Mouse (Mus musculus): ENCODE data around the gene Sycp2l. TPM values are rescaled to one million over a fixed set of nuclear protein-coding genes. Genes with fewer than 3 reads are reported as not detected.
"Not testable (repeated sequence)": the region's sequence is repeated elsewhere in the genome, so short reads cannot be mapped to it uniquely, and the experiment has no call there.

Sycp2l gene
- polyA plus RNA-seq, 1 experiment from 2014 or later: not detected

DNA sequence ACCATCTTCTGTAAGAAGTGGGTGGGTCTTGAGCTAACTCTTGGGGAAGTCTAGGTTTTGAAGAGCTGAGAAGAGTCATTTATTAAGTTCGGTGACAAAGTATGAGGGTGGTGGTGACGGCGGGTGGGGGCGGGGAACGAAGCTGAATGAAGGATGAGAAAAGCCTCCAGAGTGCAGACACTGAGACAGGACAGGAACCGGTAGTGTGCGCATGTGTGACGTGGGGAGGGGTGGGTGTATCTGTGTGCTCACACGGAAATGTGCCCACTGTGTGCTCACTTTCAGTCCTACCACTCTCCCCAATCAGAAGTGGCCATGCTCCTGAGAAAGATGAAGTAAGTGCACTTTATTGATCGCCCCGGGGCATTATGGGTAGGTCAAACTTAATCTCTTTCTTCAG lies 39.0 kb downstream of the Sycp2l start:
- H3K9me3 ChIP-seq (ENCODE audit: control insufficient read depth, low read length): no peaks in the 10 kb centered on the region
- ATAC-seq (ENCODE audit: low FRiP score) (no peak), DNase-seq (ENCODE audit: low spot score) (no peak)
- no peak overlapping the region for H3K4me3 ChIP-seq (replicated peaks; ENCODE audit: low read length)
- no peak overlapping the region for H3K4me2 ChIP-seq (replicated peaks)
- H3K36me3 ChIP-seq (replicated peaks; ENCODE audit: control insufficient read depth, insufficient read depth): no peaks in the 10 kb centered on the region
- H3K9ac ChIP-seq: no peak overlapping the region
- no peak overlapping the region for H3K27ac ChIP-seq
- no peaks in the 10 kb centered on the region for H3K27me3 ChIP-seq (ENCODE audit: control insufficient read depth, insufficient read depth, low read length)
- H3K4me1 ChIP-seq (replicated peaks; ENCODE audit: control insufficient read depth, insufficient read depth, low read length): no peaks in the 10 kb centered on the region
- 87% methylated on average over 11 of the region's 11 CpGs for WGBS

DNA sequence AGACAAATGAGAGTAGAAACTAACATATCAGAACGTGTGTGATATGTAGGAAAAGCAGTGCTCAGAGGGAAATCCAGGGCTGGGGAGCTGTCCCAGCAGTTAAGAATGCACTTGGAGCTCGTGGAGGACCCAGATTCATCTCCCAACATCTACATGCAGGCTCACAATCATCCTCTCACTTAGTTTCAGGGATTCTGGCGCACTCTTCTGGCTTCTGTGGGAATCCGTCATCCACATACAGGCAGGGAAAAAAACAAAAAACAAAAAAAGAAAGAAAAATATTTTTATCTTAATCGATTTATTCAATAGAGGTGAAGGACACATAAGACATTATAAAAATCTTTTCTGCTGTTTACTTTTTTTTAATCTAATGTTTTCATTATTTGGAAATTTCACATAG lies 44.3 kb downstream of the Sycp2l start:
- no peak for DNase-seq (ENCODE audit: low spot score)
- WGBS: 66% methylated on average over 5 of the region's 5 CpGs

DNA sequence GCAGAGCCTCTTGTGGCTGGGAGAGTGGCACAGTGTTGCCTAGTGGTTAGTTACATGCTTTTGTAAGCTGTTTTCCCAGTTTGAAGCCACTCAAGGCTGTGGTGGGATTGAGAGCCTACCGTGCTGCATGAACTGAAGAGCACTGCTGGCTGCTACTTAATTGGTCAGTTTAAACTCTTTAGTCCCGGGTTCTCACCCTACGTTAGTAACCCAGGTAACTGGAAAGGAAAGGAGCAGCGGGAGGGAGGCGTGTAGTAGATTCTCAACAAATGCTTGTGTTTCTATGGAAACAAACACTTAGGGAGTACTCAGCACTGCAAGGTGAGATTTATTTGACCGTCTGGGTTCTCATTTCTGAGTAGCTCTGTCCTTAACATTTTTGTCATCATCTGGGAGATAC lies 73.8 kb downstream of the Sycp2l start:
- Histone ChIP-seq H3K27me3 (ENCODE audit: control insufficient read depth, insufficient read depth, low read length) (no peaks in the 10 kb centered on the region), H3K9me3 (ENCODE audit: control insufficient read depth, low read length) (no peaks in the 10 kb centered on the region), H3K36me3 (replicated peaks; ENCODE audit: control insufficient read depth, insufficient read depth) (peaks cover 91% of the 10 kb centered on the region), H3K27ac (no peak overlapping the region), H3K4me2 (replicated peaks) (no peak overlapping the region), H3K4me1 (replicated peaks; ENCODE audit: control insufficient read depth, insufficient read depth, low read length) (no peaks in the 10 kb centered on the region), H3K9ac (no peak overlapping the region), H3K4me3 (replicated peaks; ENCODE audit: low read length) (no peak overlapping the region)
- DNase-seq (ENCODE audit: low spot score): no peak
- WGBS: 69% methylated on average over 6 of the region's 6 CpGs
- no peak for ATAC-seq (ENCODE audit: low FRiP score)

More for the DNA sequence above, 44.3 kb downstream of the Sycp2l start:
- no peaks in the 10 kb centered on the region for H3K4me1 ChIP-seq (replicated peaks; ENCODE audit: control insufficient read depth, insufficient read depth, low read length)
- no peak overlapping the region for H3K9ac ChIP-seq
- H3K27me3 ChIP-seq (ENCODE audit: control insufficient read depth, insufficient read depth, low read length): no peaks in the 10 kb centered on the region
- no peaks in the 10 kb centered on the region for H3K36me3 ChIP-seq (replicated peaks; ENCODE audit: control insufficient read depth, insufficient read depth)
- no peak for ATAC-seq (ENCODE audit: low FRiP score)
- no peaks in the 10 kb centered on the region for H3K9me3 ChIP-seq (ENCODE audit: control insufficient read depth, low read length)
- no peak overlapping the region for H3K4me3 ChIP-seq (replicated peaks; ENCODE audit: low read length)
- no peak overlapping the region for H3K27ac ChIP-seq
- H3K4me2 ChIP-seq (replicated peaks): no peak overlapping the region

DNA sequence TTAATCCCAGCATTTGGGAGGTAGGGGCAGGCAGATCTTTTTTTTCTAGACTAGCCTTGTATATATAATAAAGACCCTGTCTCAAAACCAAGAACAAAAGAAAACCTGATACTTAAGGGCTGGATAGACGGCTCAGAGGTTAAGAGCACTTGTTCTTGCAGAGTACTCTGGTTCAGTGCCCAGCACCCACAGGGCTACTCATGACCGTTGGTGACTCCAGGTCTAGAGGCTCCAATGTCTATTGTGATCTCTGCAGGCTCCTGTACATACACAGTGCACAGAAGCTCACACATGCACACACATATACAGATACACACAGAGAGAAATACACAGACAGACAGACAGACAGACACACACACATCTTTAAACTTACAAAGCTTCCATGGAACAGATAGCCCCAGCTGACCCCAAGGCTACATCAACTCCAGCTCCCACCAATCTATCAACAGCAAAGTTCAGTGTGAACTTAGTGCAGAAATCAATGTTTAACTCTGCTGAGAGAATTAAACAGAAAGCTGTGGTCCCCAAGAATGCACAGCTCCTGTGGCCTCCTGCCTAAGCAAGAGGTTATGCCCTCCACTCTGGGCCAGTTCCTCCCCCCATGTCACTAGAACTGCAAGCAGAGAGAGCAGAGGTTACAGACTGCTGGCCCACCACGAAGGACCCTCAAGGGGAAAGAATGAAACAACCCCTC lies 81.7 kb downstream of the Sycp2l start:
- Histone ChIP-seq H3K4me1 (replicated peaks; ENCODE audit: control insufficient read depth, insufficient read depth, low read length) (no peaks in the 10 kb centered on the region), H3K9ac (no peak overlapping the region), H3K9me3 (ENCODE audit: control insufficient read depth, low read length) (no peaks in the 10 kb centered on the region), H3K27me3 (ENCODE audit: control insufficient read depth, insufficient read depth, low read length) (no peaks in the 10 kb centered on the region), H3K4me3 (replicated peaks; ENCODE audit: low read length) (no peak overlapping the region), H3K36me3 (replicated peaks; ENCODE audit: control insufficient read depth, insufficient read depth) (peaks cover 35% of the 10 kb centered on the region), H3K4me2 (replicated peaks) (no peak overlapping the region), H3K27ac (no peak overlapping the region)
- ATAC-seq (ENCODE audit: low FRiP score) (no peak), DNase-seq (ENCODE audit: low spot score) (no peak)
- WGBS: 70% methylated on average over 3 of the region's 3 CpGs

DNA sequence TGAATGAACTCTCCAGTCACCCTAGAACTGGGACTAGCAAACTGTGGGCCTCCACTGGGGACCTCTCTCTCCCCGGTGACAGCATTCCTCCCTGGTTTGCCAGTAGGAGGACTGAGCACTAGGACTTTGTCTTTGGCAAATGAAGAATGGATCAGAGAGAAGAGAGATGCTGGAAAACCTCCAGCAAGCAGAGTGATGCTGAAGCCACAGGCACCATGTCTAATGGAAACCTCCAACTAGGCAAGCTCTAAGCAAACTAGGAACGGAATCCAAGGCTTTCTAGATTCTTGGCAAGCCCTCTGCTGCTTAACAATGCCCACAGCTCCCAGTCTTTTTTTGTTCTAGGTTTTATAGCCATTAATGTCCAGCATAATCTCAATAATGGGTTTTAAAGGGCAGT lies 86.8 kb downstream of the Sycp2l start:
- ATAC-seq (ENCODE audit: low FRiP score) (no peak), DNase-seq (ENCODE audit: low spot score) (no peak)
- 60% methylated on average over 2 of the region's 2 CpGs for WGBS
- H3K36me3 ChIP-seq (replicated peaks; ENCODE audit: control insufficient read depth, insufficient read depth): no peaks in the 10 kb centered on the region
- H3K27ac ChIP-seq: no peak overlapping the region
- no peak overlapping the region for H3K9ac ChIP-seq
- H3K27me3 ChIP-seq (ENCODE audit: control insufficient read depth, insufficient read depth, low read length): no peaks in the 10 kb centered on the region
- H3K9me3 ChIP-seq (ENCODE audit: control insufficient read depth, low read length): no peaks in the 10 kb centered on the region
- peaks cover 3% of the 10 kb centered on the region for H3K4me1 ChIP-seq (replicated peaks; ENCODE audit: control insufficient read depth, insufficient read depth, low read length)
- H3K4me2 ChIP-seq (replicated peaks): no peak overlapping the region
- no peak overlapping the region for H3K4me3 ChIP-seq (replicated peaks; ENCODE audit: low read length)

DNA sequence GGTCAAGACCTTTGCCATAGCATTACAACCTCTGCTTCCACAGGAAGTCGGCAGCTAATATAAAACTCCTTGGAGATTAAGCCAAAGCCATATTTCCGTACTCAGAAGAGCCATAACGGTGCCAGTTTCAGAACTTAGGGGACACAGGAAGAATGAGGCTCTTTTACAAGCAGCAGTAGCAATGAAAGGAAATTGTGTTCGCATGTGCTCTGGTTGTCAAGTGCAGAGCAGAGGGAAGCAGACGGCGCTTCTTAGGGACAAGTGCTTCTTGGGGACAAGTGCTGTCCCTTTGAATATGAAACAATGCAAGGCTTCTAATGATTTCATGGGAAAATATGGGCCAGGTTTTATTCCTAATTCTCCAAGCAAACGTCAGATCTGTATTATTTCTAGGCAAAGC lies 89.2 kb downstream of the Sycp2l start:
- Histone ChIP-seq H3K27me3 (ENCODE audit: control insufficient read depth, insufficient read depth, low read length) (no peaks in the 10 kb centered on the region), H3K4me1 (replicated peaks; ENCODE audit: control insufficient read depth, insufficient read depth, low read length) (peaks cover 3% of the 10 kb centered on the region), H3K4me2 (replicated peaks) (no peak overlapping the region), H3K9ac (no peak overlapping the region), H3K27ac (no peak overlapping the region), H3K4me3 (replicated peaks; ENCODE audit: low read length) (no peak overlapping the region), H3K36me3 (replicated peaks; ENCODE audit: control insufficient read depth, insufficient read depth) (no peaks in the 10 kb centered on the region), H3K9me3 (ENCODE audit: control insufficient read depth, low read length) (no peaks in the 10 kb centered on the region)
- 42% methylated on average over 7 of the region's 7 CpGs for WGBS
- DNase-seq (ENCODE audit: low spot score): no peak
- no peak for ATAC-seq (ENCODE audit: low FRiP score)

DNA sequence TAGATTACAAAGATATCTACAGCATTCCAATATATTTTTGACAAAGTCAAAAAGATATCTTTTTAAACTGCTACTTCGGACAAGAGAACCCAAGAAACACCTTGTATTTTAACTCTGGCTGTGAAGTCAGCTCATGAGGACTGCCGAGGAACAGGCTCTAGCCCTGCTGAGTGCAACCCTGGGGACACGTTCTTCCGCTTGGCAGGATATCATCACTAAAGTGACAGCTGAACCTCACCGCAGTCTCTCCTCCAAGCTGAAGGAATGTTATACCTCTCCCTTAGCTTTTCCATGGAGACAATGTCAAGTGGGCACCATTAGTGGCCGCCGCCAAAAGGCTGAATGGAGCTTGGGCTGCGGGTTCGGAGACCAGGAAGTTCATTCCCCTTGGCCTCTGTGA lies 89.6 kb downstream of the Sycp2l start:
- H3K9me3 ChIP-seq (ENCODE audit: control insufficient read depth, low read length): no peaks in the 10 kb centered on the region

DNA sequence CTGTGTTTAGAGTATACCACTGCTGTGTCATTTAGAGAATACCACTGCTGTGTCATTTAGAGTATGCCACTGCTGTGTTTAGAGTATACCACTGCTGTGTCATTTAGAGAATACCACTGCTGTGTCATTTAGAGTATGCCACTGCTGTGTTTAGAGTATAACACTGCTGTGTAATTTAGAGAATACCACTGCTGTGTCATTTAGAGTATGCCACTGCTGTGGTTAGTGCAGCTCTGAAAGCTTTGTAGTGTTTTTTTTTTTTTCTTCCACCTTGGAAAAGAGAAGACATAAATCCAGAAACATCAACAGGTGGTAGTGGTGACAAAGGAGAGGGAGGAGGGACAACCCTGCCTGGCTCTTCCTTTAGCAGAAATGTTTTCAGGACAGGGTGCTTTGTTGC lies 91.5 kb downstream of the Sycp2l start:
- H3K4me2 ChIP-seq (replicated peaks); H3K9ac ChIP-seq; H3K27me3 ChIP-seq (ENCODE audit: control insufficient read depth, insufficient read depth, low read length); H3K4me3 ChIP-seq (replicated peaks; ENCODE audit: low read length); H3K4me1 ChIP-seq (replicated peaks; ENCODE audit: control insufficient read depth, insufficient read depth, low read length); ATAC-seq (ENCODE audit: low FRiP score); H3K36me3 ChIP-seq (replicated peaks; ENCODE audit: control insufficient read depth, insufficient read depth); DNase-seq (ENCODE audit: low spot score); H3K27ac ChIP-seq; H3K9me3 ChIP-seq (ENCODE audit: control insufficient read depth, low read length): not testable (repeated sequence)

More for the DNA sequence above, 89.6 kb downstream of the Sycp2l start:
- no peaks in the 10 kb centered on the region for H3K36me3 ChIP-seq (replicated peaks; ENCODE audit: control insufficient read depth, insufficient read depth)
- H3K27me3 ChIP-seq (ENCODE audit: control insufficient read depth, insufficient read depth, low read length): no peaks in the 10 kb centered on the region
- no peak overlapping the region for H3K4me3 ChIP-seq (replicated peaks; ENCODE audit: low read length)
- H3K9ac ChIP-seq: no peak overlapping the region
- ATAC-seq (ENCODE audit: low FRiP score): no peak
- H3K4me2 ChIP-seq (replicated peaks): no peak overlapping the region
- no peak overlapping the region for H3K27ac ChIP-seq
- WGBS: 55% methylated on average over 9 of the region's 9 CpGs
- no peak for DNase-seq (ENCODE audit: low spot score)
- H3K4me1 ChIP-seq (replicated peaks; ENCODE audit: control insufficient read depth, insufficient read depth, low read length): peaks cover 3% of the 10 kb centered on the region

DNA sequence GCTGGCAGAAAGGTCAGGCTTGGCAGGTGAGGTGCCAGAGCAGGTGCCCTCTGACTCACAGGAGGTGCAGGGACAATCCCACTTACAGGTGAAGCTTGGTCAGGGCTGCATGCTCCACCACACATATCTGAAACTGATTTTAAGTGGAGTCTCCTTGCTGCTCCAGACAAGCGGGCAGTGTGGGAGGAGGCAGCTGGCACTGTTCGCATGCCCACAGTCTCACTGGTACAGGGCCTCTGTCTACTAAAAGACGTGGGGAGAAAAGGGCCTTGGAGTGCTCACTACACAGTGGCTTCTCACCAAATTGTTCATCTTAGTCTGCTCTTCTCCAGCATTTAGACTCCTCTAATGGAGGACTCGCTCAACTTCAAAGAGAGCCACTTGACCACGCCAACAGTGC lies 92.1 kb downstream of the Sycp2l start:
- no peak overlapping the region for H3K4me2 ChIP-seq (replicated peaks)
- no peak overlapping the region for H3K4me3 ChIP-seq (replicated peaks; ENCODE audit: low read length)
- ATAC-seq (ENCODE audit: low FRiP score) (no peak), DNase-seq (ENCODE audit: low spot score) (no peak)
- no peak overlapping the region for H3K9ac ChIP-seq
- no peak overlapping the region for H3K27ac ChIP-seq
- H3K4me1 ChIP-seq (replicated peaks; ENCODE audit: control insufficient read depth, insufficient read depth, low read length): peaks cover 3% of the 10 kb centered on the region
- WGBS: 95% methylated on average over 5 of the region's 5 CpGs
- H3K9me3 ChIP-seq (ENCODE audit: control insufficient read depth, low read length): no peaks in the 10 kb centered on the region
- no peaks in the 10 kb centered on the region for H3K36me3 ChIP-seq (replicated peaks; ENCODE audit: control insufficient read depth, insufficient read depth)
- no peaks in the 10 kb centered on the region for H3K27me3 ChIP-seq (ENCODE audit: control insufficient read depth, insufficient read depth, low read length)

DNA sequence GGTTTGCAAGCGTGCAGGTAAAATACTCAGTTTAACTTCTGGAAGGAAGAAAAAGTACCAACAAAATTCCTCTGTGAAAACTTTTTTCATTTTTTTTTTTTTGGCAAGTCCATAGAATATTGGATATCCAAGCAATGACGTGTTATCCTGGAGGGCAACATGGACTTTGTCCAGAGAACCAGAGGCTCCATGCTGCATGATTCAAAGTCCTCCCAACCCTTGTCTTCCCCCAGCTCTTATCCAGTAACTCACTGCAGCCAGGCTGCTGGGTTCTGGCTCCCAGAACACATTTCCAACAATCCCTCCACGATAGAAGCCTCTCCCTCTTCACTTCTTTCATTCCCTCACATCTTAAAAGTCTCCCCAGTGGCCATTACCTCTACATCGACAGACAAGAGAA lies 97.2 kb downstream of the Sycp2l start:
- no peaks in the 10 kb centered on the region for H3K9me3 ChIP-seq (ENCODE audit: control insufficient read depth, low read length)
- H3K36me3 ChIP-seq (replicated peaks; ENCODE audit: control insufficient read depth, insufficient read depth): no peaks in the 10 kb centered on the region
- WGBS: 78% methylated on average over 4 of the region's 4 CpGs
- H3K9ac ChIP-seq: no peak overlapping the region
- no peak overlapping the region for H3K27ac ChIP-seq
- ATAC-seq (ENCODE audit: low FRiP score): no peak
- no peaks in the 10 kb centered on the region for H3K4me1 ChIP-seq (replicated peaks; ENCODE audit: control insufficient read depth, insufficient read depth, low read length)
- no peak for DNase-seq (ENCODE audit: low spot score)
- no peak overlapping the region for H3K4me2 ChIP-seq (replicated peaks)
- no peak overlapping the region for H3K4me3 ChIP-seq (replicated peaks; ENCODE audit: low read length)
- H3K27me3 ChIP-seq (ENCODE audit: control insufficient read depth, insufficient read depth, low read length): no peaks in the 10 kb centered on the region

All from hindbrain, embryonic 14.5 days (tissue).